Mouse (Mus musculus) CD4-positive, CD25-positive, alpha-beta regulatory T cell, adult 2 months (primary cell): ENCODE measurements at regions not wholly inside any gene's neighbourhood (a gene's known extent, or its start where the extent isn't known, plus 50 kb on each side); places are given as distances from the start of the nearest gene placed in this dataset.

Experiments used
- DNase-seq: peaks from one replicate; pipeline ENCODE4 v3.0.0-alpha.2; 2012; ENCODE audit warnings: low read depth, low spot score

DNA sequence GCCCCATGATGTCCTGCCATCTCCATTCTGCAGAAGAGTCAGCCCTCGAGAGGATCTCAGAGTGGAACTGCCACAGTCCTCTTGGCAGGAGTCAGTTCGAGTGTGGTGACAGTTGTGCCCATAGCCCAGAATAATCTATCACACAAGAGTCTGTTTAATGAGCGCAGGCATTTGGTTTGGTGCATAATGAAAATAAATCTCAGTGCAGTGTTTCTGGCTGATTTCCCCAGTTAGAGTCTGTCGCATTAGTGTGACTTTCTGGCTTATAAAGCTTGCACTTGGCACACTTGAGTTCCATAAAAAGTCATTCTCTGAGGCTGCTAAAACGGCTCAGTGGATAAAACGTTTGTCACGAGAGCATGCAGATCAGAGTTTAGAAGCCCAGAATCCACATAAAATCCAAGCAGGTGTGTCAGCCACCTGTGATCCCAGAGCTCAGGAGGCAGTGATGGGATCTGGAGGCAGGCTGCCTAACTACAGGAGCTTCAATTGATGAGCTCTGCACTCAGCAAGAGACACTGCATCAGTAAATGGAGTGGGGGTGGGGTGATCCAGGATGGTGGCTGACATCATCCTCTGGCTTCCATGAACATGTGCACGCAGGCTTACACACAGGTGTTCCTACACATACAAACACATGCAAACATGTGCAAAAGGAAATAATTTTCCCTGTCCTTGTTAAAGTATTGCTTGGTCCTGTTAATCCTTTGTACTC, 578.5 kb downstream of the Plekhb2 start:
- DNase-seq: no peak

DNA sequence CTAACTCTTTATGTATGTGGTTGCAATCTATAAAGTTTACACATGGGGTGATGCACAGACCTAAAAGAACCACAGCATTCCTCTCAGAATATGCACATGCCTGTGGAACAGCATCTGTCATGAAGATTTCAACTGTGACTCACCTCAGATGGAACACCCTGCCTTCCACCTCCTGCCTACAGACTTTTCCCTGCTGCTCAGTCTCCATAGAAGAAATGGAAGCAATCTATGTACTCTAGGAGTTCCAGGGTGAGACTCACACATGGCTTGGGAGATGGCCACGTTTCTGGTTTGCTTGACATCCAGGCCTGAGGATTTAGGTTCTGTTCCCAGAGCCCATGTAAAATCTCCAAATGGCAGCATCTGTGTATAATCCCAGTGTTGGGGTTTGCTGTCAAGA, 579.7 kb downstream of the Plekhb2 start:
- DNase-seq: no peak

DNA sequence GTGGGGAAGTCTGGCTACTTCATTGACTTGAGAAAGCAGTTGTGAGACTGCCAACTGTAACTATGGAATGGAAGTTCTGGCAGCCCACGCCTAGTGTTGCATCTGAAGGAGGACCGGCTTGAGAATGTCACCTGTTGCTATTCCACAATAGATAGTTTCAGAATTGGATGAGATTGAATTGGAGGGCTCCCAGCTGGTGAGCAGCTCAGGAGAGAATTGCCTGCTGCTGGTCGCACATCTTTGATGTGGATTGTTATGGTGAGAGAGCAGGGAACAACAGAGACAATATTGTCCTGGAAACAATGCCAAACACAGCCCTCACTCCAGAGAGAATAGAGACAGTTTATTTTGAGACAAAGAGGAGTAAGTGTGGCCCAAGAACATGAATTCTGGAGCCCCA, 585.9 kb downstream of the Plekhb2 start:
- no peak for DNase-seq

DNA sequence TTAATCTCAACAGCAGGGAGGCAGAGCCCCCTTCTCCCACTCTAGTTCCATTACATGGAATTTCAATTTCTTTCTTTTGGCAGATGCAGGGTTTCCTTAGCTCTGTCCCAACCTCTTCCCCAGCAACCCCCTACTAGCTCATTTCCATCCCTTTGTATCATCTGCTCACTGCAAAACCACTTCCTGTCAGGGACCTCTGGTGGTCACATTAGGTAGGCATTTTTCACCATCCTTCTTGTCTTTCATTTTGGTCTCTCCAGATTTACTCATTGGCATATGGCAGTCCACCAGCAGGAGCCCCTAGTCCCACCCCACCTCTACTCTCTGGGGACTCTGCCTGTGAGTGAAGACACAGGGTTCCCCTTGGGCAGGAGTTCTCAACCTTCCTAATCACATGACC, 597.6 kb downstream of the Plekhb2 start:
- peak; percentile 6 for DNase-seq

DNA sequence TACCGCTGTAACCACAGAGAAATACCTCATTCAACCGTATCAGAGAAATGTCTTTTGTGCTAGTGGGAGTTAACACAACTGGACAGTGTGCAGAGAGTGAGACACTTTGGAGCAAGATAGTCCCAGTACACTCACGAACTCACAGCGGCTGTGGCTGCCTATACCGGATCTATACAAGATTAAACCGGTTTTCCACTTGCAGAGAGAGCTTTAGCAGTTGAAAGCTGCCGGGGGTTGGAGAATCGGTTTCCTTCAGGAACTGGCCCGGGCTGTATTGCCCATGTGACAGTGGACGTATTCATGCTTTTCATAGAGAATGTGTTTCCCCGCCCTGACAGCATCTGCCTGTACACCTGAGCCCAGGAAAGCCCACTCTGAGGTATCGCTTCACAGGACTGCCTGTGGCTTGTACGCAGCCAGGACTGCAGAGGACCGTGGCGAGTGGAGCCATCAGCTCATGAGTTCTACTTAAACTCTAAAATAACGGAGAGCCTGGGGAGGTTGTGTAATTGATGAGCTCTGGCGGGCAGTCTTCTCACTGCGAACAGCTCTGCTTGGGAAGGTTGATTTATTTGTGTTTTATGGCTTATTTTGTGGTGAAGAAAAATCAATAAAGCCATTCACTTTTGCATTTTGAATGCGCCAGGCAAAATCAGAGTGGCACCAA, 602.8 kb downstream of the Plekhb2 start:
- no peak for DNase-seq

DNA sequence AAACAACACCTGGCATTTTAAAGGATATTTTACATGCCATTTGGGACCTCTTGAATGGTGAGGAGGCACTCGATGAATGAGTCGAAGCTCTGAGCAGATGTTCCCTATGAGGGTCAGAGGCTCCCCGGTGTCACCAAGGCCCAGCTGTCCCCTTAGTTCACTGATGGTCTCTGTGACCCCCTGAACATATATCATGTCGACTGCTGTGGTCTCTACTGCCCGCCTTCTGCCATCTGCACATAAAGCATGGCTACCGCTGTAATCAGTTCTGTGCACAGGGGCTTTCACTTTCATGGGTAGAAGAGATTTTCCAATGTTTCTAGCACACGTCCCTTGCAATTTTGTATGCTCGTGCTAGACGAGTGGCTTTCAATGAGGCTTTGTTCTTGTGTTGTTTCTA, 607.8 kb downstream of the Plekhb2 start:
- no peak for DNase-seq

DNA sequence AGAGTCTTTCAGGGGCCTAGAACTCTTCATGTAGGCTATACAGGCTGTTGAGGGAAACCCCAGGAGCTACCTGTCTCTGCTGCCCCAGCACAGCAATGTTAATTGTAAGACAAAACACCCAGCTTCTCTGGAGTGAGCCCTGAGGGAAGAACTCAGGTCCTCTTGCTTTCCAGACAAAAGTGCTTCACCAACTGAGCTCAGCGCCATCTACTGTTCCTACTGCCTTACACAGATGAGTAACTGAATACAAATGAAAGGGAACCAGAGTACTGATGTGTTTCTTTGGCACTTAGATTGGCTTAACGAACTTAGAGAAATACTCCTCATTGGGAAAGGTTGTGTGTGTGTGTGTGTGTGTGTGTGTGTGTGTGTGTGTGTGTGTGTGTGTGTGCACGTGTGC, 603.1 kb upstream of the Hs6st1 start:
- no peak for DNase-seq

DNA sequence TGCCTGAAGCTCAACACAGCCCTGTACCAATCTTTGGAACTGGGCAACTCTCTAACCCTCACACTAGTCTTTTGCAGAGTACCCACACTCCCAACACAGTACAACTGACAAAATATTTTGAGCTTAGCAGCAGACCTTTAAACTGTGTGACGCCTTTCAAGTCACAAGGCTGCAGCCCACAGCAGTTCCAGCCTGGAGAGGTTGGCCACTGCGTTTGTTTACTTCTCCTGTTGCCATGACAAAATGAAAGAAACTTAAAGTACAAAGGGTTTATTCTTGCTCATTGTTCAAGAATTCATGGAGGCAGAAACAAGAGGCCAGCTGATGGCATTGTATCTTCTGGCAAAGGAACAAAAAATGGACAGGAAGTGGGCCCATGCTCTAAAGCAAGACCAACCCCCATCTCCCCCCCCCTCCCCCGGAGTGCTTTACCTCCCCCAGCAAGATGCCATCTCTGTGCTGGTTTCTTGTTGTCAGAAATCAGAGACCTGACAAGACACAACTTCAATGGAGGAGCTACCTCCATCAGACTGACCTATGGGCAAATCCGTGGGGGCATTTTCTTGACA, 598.9 kb upstream of the Hs6st1 start:
- no peak for DNase-seq

DNA sequence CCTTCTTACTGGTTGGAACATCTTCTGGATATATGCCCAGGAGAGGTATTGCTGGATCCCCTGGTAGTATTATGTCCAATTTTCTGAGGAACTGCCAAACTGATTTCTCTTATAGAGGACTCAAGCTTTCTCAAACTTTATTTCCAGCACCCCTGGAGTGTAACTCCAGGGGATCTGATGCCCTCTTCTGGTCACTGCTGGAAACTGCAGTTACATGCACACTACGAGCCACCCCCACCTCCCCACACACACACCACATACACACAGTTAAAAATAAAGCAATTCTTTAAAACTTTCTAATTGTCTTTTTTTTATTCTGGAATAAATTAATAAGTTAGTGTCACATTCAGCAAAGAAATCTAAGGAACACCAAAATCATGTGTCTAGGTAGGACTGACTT, 589.9 kb upstream of the Hs6st1 start:
- peak; percentile 9 for DNase-seq

DNA sequence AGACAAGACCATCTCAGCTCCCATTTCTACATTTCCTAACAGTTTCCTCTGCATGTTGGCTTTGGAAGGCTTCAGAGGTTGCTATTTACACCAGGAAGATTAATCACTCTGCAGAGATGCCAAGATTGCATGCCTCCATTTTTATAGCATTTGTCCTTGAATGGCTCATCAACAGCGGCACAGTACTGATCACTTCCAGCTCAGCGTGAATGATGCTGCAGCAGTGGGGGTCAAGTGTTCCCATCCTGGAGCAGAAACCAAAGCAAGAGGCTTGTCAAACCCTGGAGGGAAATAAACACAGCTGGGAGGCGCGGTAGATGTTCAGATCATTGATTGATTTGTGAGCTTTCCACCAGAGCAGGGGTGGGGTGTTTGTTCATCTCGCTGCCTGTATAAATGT, 572.2 kb upstream of the Hs6st1 start:
- DNase-seq: no peak

DNA sequence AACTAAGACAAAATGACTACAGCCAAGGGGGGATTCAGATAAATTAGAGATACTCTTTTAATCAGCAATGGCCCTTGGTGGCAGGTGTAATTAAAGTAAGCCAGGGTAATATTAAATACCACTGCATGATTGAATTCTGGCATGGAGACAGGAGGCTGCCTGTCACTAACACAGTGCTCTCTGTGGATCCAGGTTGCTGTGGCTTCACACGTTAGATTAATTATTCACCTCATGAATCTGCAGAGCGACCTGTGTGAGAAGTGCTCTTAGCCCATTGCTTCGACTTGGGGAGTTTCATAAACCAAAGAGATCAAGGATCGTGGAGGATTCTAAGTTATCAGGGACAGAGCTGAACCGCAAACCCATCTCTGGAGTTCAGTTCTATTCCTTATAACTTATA, 545.2 kb upstream of the Hs6st1 start:
- no peak for DNase-seq

DNA sequence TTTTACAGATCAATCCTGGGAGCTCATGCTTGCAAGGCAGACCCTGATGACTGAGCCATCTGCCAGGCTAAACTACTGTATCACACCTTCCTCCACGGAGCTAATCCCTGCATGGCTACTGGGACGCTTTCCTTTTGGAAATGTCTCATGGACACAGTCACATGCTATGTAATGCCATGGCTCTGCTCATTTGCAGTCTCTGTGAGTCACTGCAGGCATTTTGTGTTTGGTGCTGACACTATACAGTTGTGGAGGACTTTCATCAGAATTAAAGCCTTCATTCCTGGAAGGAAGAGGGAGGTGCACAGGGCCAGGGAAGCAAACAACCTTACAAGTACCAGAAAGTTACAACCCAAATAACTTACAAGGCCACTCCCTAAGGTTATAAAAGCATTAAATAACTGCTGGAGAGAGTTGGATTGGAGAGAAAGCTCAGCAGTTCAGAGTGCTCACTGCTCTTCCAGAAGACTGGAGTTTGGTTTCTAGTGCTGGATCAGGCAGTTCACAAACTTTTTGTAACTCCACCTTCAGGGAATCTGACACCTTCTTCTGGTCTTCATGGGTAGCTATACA, 544.3 kb upstream of the Hs6st1 start:
- DNase-seq: no peak

DNA sequence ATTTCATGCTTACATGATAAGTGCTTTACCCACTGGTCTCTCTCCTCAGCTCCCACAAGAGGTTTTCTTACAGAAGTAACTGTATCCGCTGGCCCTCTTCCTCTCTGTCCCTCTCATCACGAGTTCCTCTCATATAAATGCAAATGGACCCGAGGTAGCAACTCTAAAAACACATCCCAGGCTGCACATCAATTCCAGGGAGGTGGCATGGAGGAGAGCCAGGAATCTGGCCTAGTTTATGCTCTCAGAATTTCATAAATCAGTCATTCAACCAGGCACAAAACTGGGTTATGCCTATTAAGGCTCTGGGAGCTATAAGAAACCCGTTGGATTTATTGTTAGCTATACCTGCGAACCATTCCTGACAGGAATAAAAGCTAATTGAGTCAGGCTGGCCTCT, 543.4 kb upstream of the Hs6st1 start:
- no peak for DNase-seq

DNA sequence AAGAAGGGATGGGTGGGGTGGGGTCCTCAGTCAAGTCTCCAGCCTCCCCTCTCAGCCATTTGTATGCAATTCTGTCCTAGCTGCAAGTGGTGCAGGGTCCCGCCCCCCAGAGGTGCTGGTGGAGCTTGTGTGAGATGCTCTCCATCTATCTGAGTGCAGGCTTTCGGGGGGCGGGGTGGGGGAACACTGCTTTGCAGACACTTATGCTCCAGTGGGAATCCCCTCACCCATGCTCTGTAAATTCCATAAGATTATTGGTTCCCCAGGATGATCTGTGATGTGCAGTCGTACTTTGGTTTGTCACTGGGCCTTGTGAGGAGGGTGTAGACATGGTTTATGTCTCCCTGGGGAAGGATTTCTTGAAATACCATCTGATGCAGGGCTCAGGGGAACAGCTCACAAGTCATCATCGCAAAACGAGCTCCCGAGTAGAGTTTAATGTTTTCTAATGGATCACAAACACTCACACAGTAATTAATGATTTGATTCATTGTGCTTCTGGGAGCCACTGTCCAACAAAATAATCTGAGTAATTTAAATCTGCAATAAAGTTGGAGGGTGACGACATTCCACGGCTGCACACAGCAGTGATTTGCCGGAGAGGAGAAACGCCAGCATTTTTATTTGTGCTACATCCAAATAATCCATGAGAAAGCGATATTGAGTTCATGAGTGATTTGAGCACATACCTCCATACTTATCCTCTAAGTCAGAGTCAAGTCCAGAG, 540.3 kb upstream of the Hs6st1 start:
- DNase-seq: no peak

DNA sequence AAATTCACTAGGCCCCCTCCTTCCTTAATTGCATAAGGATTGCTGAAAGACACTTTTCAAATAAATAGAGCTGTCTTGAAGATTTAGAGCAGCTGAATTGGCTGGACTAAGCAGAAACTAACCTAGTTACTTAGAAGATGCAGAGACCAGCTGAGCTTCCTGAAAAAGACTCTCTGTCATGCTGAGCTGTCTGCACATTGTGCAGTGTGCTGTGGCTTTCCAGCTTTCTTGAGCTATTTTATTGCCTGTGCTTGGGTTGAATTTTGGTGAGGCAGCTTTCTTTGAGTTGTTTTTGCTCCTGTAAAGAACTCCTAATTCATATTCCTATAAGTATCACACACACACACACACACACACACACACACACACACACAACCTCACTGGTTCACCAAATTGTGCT, 532.7 kb upstream of the Hs6st1 start:
- no peak for DNase-seq

DNA sequence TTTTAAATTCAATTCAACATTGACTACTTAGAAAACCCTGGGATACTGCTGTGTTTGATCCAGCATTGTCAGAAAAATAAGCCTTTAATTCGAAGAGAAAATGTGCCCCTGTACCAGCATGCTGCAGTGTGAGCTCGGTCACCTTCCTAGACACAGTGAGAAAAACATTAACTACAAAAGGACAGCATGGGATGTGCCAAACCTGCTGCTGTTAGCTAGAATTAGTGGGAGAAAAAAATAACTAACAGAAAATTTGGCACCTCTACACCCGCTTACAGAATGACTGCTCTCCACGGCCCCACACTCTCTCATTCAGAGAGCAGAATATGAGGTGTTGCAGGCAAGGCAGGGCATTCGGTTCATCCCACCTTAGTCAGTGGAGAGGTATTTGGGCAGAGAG, 531.9 kb upstream of the Hs6st1 start:
- no peak for DNase-seq

DNA sequence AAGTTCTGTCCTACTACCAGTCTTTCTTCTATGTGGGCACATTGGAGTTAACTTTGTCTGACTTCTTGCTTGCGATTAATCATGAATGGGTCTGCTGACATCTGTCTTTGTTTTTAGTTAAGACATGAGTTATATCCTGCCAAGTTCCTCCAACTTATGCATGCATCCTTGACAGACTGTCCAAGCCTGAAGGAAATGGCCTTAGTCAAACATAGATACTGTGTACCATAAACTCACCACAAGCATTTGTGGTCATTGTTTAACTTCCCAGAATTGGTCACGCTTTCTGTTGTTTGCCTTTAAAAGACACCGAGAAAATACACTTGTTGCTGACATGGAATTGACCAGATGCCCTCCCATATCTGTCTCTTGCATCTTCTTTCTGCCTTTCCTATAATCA, 519.4 kb upstream of the Hs6st1 start:
- no peak for DNase-seq

DNA sequence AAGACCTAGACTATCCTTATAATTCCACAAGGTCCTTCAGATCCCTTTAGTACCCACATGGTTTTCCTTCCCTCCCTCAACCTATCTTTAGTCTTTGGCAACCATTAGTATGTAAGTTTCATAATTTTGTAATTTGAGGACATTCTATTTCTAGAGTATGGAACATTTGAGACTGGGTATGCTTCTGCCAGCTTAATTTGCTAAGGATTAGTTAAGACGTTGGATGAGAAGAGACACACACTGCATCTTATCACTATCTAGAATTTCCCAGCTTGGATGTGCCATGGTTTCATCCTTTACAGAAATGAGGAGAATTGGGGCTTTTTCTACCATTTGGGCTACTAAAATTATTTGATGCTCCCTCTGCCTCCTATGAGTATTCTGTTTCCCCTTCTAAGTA, 516.7 kb upstream of the Hs6st1 start:
- DNase-seq: no peak

DNA sequence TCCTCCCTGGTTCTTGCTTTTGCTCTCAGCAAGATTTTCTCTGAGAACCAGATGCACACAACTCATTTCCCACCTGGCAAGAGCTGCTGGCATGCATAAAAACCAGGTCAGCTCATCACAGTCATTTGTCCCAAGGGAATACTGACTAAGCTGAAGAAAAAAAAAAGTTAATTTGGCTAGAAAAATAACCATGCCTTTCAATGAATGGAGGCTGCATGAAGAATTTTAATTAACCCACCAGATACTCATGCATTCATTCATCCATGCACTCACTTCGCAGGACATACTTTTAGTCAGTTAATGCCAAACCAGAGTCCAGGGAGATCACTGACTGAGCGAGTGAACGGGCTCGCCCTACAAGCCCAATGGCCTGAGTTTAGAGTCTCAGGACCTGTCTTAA, 505.4 kb upstream of the Hs6st1 start:
- DNase-seq: no peak

DNA sequence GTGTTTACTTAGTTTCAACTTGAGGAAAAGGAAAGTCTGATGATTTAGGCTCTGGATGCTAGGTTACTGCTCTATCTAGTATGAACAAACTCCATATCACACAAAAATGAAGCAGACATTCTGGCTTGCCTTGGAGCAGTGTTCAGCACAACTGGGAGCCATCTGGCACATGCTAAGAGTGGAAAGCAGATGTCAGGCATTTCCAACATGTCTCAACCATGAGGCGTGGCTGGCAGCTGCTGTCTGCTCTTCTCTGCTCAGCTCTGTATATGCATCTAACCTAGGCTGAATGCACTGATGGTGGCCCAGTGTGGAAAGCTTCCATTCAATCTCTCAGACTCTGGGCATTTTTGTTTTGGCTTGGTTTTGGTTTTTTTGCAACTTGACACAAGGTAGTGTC, 493.0 kb upstream of the Hs6st1 start:
- DNase-seq: no peak

DNA sequence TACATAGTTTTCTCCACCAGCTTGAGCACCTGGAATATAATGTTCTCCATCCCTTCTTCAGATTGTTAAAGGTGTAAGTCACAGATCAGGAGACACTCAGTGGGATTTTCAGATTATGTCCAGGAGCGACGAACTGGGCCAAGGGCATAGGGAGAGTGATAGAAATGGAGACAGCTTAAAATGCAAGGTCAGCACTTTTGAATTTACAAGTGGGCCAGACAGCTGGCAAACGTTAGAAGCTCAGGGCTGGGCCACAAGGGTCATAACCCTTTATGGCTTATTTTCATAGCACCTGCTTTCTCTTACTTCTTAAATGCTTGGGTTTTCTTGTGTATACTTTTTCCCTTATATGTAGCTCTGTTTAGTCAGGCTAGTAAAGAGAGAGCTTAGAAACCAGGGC, 488.8 kb upstream of the Hs6st1 start:
- DNase-seq: no peak

DNA sequence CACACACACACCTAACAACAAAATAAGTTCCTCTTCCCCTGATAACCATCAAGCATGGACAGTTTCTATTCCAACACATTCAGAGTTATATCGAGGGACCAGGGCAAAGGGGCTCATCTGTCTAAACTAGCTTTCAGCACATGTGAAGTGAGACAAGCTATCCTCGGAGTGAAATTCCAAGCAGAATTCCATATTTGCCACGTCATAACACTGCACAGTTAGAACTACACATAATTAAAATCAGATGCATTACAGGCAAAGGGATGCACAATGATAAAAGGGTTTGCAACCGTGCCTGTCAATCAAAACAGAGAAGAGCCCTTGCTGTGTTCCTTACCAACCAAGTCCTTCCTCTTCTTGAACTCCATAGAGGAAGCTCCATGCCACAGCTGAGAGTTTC, 488.2 kb upstream of the Hs6st1 start:
- DNase-seq: no peak
